17 mouse cellular contexts compared by ENCODE assay signal in genomic region chr2:101639840-101640350, GRCm38 (mm10). TPM values are rescaled to one million over a fixed set of nuclear protein-coding genes. Genes with fewer than 3 reads are reported as not detected.
"Had no signal": no experiment of that assay in that cellular context is flagged by ENCODE, and none has a peak within 500 bp of the region (broad histone marks: within the 10 kb centered on the region; RNA-seq: fewer than 3 reads in every experiment).

No protein-coding gene starts in this region.

- H3K36me3 ChIP-seq: kidney, embryonic 15.5 days; limb, embryonic 13.5 days; midbrain, embryonic 12.5 days; stomach, embryonic 15.5 days had no signal

- H3K9me3 ChIP-seq: kidney, embryonic 15.5 days; limb, embryonic 13.5 days; midbrain, embryonic 12.5 days; stomach, embryonic 15.5 days had no signal

- H3K27me3 ChIP-seq: kidney, embryonic 15.5 days; limb, embryonic 13.5 days; midbrain, embryonic 12.5 days; stomach, embryonic 15.5 days had no signal

- H3K27ac ChIP-seq: kidney, embryonic 15.5 days; limb, embryonic 13.5 days; liver, embryonic 14.5 days; midbrain, embryonic 12.5 days; stomach, embryonic 15.5 days had no signal

- DNase-seq: kidney, postnatal 14 days; layer of hippocampus, adult 9-11 months; left cerebral cortex, postnatal 4 days; lung, adult 18-20 months; retina, postnatal 1 day; right cerebral cortex, postnatal 14 days; thymus, adult 2 months; thymus, postnatal 25 days had no signal

- H3K4me3 ChIP-seq: kidney, embryonic 15.5 days; limb, embryonic 13.5 days; midbrain, embryonic 12.5 days; stomach, embryonic 15.5 days had no signal

- H3K4me1 ChIP-seq: midbrain, embryonic 12.5 days; stomach, embryonic 15.5 days had no signal

- H3K9ac ChIP-seq: kidney, embryonic 15.5 days; limb, embryonic 13.5 days; liver, embryonic 14.5 days; midbrain, embryonic 12.5 days; stomach, embryonic 15.5 days had no signal

- H3K4me2 ChIP-seq: kidney, embryonic 15.5 days; limb, embryonic 13.5 days; midbrain, embryonic 12.5 days; stomach, embryonic 15.5 days had no signal

RNA-seq across cellular contexts. Expression of gene Rag1, which starts 9.4 kb away (rescaled TPM):
- total RNA-seq: liver, adult 2 months had no signal
- polyA plus RNA-seq: liver, adult 2 months; urinary bladder, adult 2 months had no signal

RNA-seq across cellular contexts. Expression of gene Rag2, which starts 15.4 kb away (rescaled TPM):
- total RNA-seq: left cerebral cortex, postnatal 10 days; left cerebral cortex, postnatal 4 days; liver, adult 2 months had no signal
- polyA plus RNA-seq: limb, embryonic 13.5 days; liver, adult 2 months; midbrain, embryonic 12.5 days; spleen, adult 2 months had no signal
